Mouse (Mus musculus) duodenum, adult 2 months (tissue): ENCODE measurements around the gene Cavin3. TPM values are rescaled to one million over a fixed set of nuclear protein-coding genes. Genes with fewer than 3 reads are reported as not detected.

Source experiments
- polyA plus RNA-seq: library from polyadenylated mRNA; depleted of rRNA; stranded (reverse); fragments of >200 nt; gene quantifications from 2 replicates; pipeline ENCODE4 v1.2.3, GENCODE M21; 2012; ENCODE audit warnings: low replicate concordance; rRNA removed

Cavin3 gene
- 22.7 and 38.6 TPM in 2 replicates for polyA plus RNA-seq

GRCm38 (mm10) chr7:105481505-105482411 lies at the start of gene Cavin3:
Gene Cavin3 (minus strand): TSS chr7:105482300.

Other genes with a start within 250 kb of the Cavin3 start
- gene Olfr688, start 194.2 kb downstream of the Cavin3 start, polyA plus RNA-seq, result not detected in 2 replicates
- not detected in 2 replicates for gene Olfr689, start 171.1 kb downstream of the Cavin3 start, polyA plus RNA-seq
- not detected in 2 replicates for gene Olfr690, start 148.2 kb downstream of the Cavin3 start, polyA plus RNA-seq
- gene Olfr691, start 140.0 kb downstream of the Cavin3 start, polyA plus RNA-seq, result not detected in 2 replicates
- gene Olfr692, start 114.1 kb downstream of the Cavin3 start, polyA plus RNA-seq, result not detected in 2 replicates
- gene Gm5901, start 107.3 kb downstream of the Cavin3 start, polyA plus RNA-seq, result not detected in 2 replicates
- gene Fam160a2, start 82.2 kb downstream of the Cavin3 start, polyA plus RNA-seq, result 67.5 and 94.3 TPM in 2 replicates
- gene Cnga4, start 77.7 kb downstream of the Cavin3 start, polyA plus RNA-seq, result 0.05 and 0.34 TPM in 2 replicates
- gene Cckbr, start 56.6 kb downstream of the Cavin3 start, polyA plus RNA-seq, result 0.09 and 0.18 TPM in 2 replicates
- gene Smpd1, start 72.1 kb upstream of the Cavin3 start, polyA plus RNA-seq, result 11.4 and 16.6 TPM in 2 replicates
- gene Apbb1, start 99.4 kb upstream of the Cavin3 start, polyA plus RNA-seq, result 17.9 and 21.9 TPM in 2 replicates
- gene Hpx, start 117.8 kb upstream of the Cavin3 start, polyA plus RNA-seq, result 0.15 and 0.50 TPM in 2 replicates
- gene Trim3, start 151.3 kb upstream of the Cavin3 start, polyA plus RNA-seq, result 13.5 and 19.7 TPM in 2 replicates
- gene Timm10b, start 157.8 kb upstream of the Cavin3 start, polyA plus RNA-seq, result 87.5 and 178 TPM in 2 replicates
- 39.4 and 72.4 TPM in 2 replicates for gene Arfip2, start 158.1 kb upstream of the Cavin3 start, polyA plus RNA-seq
- 359 and 495 TPM in 2 replicates for gene Gm45799, start 158.3 kb upstream of the Cavin3 start, polyA plus RNA-seq
- gene Dnhd1, start 168.5 kb upstream of the Cavin3 start, polyA plus RNA-seq, result 0.39 and 0.41 TPM in 2 replicates